Mouse (Mus musculus) heart, postnatal 14 days (tissue): ENCODE data around the gene Scrn1. TPM values are rescaled to one million over a fixed set of nuclear protein-coding genes. Genes with fewer than 3 reads are reported as not detected.

Source experiments
- DNase-seq, 2 experiments: peaks; one replicate each; pipeline ENCODE4 v3.0.0; 2021 to 2022
- intact Hi-C: fragments of 180-260 bp; cut with DNase I; formaldehyde crosslinking; loops from one replicate; pipeline ENCODE4 v1.15.1; 2025
- total RNA-seq, 2 experiments: library from RNA; stranded (reverse); gene quantifications; 2 replicates each; pipeline ENCODE4 v1.2.3; 2021

Scrn1 gene
- total RNA-seq, 2 experiments from 2014 or later: 9.7 to 12.8 TPM

DNA sequence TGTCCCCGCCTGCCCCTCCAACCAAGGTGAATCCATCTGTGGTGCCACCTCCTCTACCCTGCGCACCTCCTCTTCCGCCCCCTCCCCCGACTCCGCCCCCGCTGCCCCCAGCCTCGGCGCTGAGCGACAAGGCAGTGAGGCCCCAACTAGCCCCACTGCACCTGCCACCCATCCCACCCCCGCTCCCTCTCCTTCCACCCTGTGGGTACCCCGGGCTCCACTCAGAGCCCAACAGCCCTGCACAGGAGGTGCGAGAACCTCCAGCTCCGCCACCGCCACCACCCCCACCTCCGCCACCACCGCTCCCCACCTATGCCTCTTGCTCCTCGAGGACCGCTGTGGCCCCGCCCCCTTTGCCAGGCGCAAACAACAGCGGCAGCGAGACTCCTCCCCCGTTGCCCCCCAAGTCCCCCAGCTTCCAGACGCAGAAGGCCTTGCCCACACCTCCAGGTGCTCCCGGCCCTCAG is 80.8 kb downstream of the Scrn1 start:
- intact Hi-C loops: no loop called here
- no peak for DNase-seq

DNA sequence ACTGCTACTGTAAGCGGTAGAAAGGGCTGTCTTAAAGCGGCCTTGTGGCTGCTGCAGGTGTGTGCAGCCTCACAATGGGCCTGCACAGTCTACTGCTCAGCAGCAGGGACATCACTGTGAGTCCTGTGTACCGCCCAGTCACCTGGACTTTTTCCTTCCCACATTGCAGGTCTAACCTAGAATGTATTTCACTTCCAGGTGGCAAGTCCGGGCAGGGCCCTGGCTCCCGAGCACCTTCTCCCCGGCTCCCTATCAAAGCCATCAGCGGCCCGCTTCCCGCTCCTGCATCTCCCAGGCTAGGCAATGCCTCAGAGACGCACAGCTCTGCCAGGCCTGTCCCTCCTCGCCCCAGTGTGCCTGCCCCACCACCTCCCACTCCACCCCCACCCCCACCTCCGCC is 81.3 kb downstream of the Scrn1 start:
- no peak for DNase-seq
- intact Hi-C loops: no loop called here

DNA sequence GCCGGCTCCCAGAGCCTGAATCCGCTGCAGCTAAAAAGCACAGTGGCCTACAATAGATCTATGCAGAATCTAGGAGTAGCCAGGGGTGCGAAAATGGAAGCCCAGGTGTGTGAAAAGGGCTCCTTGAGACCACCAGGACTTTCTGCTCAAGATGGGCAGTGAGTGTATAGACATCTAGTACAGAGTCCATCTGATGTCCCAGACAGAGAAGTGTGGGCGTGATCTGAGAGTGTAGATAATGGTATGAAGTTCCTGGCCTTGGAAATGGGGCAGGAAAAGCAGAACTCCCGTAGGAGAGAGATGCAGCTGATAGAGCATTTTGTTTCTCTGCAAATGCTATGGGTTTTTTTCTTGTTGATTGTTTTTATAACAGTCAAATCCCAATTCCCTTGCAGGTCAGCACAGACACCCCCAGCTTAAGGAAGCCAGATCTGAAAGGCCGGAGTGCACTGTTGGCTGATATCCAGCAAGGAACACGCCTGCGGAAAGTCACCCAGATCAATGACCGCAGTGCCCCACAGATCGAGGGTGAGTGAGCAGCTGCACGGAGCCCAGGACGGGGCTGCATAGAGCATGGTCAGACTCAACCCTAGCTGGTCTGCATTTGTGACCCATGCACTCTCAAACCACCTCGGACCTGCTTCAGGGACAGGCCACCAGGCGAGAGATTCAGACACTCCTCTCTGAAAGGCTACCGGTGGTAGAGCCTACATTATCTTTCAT is 84.7 kb downstream of the Scrn1 start:
- no peak for DNase-seq
- intact Hi-C loops: no loop called here

DNA sequence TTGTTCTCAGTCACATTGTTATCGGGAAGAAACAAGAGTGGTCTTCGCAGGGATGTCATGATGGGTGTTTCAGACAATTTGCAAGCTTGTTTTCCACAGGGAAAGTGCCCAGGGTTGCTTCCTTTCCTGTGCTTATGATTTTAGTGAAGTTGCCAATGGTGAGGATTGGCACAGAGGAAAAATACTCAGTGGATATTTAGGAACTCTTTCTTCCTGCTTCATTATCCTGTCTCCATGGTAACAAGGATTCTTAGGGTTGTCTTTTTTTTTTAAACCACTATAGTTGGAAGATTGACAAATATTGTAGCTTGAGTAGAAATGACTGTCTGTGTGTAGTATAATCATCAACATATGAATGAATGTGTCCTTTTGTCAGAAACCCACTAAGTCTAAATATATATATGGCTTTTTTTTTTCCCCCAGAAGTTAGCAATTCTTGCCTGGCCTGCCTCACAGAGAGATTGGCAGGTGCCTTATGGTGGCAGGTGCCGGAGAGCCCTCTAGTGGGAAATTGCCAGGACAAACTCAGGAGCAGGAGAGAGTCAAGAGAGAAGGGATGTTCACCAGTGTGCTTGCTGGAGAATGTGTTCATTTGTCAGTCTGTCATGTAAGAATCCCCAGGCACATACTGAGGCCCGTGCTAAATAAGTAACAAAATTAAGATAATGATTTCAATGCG is 87.5 kb downstream of the Scrn1 start:
- intact Hi-C loops: loop anchor here (1.0 kb wide), 1 partner anchor 85 kb away; no protein-coding TSS in a partner anchor
- DNase-seq: peak in 1 of 2 experiments; percentile 34

DNA sequence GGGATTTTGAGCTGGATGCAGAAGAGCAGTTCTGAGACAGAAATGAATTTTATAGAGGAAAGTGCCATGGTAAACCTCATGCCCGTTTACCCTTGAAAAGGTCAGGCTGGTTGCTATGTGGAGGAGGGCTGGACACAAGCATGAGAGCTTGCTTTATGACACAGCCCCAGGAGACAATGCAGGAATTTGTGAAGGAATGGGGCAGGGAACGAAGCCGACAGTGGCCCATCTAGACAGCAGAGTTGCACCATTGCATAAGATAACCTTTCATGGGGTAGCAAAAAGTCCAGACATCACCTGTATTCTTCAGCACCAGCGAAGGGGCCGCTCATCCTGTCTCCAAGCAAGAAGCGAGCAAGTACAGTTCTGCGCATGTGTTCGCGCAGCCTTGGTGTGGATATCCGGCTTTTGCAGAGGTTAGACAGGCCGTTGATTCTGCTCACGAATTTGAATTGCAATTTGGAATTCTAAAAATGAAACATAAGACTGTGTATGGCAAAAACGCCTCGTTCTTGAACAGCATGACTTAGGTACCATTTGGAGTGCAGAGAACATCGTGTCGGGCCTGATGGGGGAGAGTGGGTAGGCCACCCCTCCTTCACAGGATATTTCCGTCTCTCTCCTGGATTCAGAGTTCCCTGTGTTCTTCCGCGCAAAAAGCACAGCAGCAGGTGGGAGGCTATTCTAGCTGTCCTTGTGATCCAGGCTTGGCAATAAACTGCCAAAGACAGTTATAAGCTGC is 90.2 kb downstream of the Scrn1 start:
- intact Hi-C loops: no loop called here
- no peak for DNase-seq

DNA sequence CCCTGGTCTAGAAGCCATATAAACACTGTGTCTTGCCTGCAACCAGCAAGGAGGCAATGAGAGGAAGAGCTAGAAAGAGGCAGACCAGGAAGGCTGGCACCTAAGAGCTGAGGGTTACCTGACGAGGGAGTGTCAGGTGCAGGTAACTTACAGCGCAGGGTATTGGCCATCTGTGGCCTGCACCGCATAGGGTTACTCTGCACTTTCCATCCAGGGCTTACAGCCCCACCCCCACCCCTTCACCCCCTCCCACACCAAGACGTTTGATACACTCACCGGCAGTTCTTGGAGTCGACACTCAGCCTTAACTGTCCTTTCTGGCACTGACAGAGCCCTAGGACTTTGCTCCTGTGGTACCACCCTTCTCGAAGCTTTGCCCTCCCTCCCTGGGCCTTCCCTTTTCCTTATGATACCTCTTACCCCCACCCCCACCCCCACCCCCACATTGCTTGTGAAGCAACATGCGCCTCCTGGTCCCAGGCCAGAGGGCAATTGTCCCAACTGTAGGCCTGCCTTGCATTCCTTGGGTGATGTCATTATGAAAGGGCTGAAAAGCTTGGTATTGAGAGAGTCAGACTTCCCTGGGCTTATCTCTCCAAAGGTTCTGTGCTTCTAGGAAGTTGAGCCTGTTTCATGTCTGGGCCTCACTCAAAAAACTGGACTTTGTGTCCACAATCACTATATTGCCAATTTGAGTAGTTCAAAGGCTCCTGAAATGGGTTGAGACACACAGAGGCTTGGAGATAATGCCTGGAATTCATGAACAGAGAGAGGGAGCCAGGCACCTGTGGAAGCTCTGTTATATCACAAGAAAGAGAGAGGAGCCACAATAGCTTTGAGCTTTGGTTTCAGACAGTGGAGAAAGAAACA is 93.2 kb downstream of the Scrn1 start:
- peak; percentile 41 to 68 for DNase-seq
- intact Hi-C loops: no loop called here

DNA sequence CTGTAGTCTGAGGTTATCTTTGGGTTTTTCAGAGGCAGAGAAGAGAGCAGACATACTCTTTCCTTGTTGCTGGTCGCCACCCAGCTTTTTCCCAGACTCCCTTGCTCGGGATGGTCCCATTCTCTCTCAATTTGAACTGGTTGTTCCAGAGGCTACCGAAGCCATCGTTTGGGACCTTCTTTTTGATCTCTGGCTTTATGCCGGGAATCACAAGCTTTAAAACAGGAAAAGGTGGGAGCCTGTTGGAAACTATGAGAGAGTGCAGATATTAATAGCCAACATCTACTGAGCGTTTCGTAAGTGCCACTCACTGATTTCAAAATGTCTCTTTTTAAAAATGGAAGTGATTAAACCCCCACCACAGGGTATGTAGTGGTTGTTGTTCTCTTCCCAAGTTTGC is 94.4 kb downstream of the Scrn1 start:
- intact Hi-C loops: no loop called here

DNA sequence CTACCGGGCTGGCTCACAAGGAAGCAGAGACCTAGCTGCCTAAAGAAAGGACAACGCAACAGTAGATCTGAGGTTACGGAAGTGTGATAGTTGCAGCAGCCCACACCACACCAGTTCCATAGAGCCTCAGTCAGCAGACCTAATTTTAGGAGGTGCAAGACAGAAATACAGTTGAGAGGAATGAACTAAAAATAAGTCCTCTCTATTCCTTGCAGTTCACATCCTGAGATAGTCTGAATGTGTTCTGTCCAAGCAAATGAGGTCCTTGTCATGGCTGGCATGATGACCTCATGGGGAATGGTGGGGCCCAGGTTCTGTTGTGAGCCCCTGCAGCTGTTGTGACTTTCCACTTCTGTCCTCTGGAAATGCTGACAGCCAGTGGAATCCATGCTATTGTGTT is 98.9 kb downstream of the Scrn1 start:
- DNase-seq: no peak
- intact Hi-C loops: no loop called here

More for the DNA sequence above, 94.4 kb downstream of the Scrn1 start:
- no peak for DNase-seq

DNA sequence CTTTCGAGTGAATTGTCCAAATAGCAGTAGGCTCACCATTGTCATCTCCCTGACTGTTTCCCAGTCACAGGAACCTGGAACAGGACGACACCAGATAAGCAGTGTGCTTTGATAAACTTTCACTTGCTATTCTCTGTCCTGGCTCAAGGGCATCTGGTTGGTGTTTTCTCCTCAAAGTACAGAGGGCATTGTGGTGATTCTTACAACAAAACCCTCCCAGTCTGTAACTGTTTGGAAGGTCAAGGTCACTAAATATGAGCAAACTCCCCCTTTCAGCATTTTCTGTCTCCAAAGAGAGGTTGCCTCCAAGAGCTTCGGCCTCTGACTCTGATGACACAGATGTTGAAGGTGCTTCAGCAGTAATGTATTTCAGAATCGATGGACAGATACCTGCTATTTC is 101.4 kb downstream of the Scrn1 start:
- intact Hi-C loops: no loop called here
- DNase-seq: no peak

DNA sequence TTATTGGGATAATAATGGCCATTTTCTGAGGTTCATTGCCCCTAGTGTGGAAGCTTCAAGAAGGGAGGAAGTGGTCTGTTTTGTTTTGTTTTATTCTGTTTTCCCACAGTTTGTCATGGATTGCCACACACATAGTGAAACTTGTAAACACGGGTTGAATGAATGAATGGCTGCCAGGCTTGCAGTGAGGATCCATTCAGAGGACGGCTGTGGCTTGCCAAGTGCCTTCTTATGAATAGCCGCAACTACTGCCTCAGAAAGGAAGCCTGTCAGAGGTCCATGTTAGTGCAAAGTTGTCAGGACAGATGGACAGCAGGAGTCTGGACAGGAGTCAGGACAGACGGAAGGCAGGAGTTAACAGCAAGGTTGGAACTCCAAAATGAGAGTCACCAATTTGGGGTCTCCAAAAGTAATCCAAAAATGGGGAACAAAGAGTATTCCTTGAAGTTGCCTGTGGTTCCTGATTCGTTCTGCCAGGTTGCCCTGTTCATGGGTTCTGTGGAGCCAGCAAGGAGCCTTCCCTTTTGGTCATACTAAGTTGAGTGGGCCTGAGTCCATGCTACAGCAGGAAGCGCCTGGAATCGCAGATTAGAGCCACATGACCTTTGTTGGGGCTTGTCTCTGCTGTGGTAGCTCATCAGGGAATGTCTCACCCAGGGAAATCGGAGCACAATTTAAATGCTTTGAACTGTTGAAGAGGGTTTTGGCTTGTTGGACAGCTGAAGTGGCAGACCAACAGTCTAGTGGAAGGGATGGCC is 102.4 kb downstream of the Scrn1 start:
- intact Hi-C loops: no loop called here
- DNase-seq: peak in 1 of 2 experiments; percentile 26

DNA sequence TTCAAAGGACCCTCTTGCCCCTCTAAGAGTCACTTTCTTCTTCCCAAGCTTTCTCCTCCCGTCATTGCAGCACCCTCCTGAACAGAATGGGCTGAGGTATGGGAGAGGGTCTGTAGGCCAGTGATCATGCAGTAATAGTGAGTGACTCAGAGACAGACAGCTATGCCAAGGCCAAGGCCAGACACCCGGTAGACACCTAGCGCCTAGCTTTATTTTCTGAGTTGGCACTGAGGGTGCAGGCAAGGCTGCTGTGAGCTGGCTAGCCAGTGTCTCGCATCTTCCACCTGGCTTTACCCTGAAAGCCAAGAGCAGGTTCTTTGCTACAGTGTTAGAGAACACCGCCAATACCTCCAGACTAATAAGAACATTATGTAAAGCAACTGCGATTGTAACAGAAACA is 103.5 kb downstream of the Scrn1 start:
- intact Hi-C loops: no loop called here
- no peak for DNase-seq

DNA sequence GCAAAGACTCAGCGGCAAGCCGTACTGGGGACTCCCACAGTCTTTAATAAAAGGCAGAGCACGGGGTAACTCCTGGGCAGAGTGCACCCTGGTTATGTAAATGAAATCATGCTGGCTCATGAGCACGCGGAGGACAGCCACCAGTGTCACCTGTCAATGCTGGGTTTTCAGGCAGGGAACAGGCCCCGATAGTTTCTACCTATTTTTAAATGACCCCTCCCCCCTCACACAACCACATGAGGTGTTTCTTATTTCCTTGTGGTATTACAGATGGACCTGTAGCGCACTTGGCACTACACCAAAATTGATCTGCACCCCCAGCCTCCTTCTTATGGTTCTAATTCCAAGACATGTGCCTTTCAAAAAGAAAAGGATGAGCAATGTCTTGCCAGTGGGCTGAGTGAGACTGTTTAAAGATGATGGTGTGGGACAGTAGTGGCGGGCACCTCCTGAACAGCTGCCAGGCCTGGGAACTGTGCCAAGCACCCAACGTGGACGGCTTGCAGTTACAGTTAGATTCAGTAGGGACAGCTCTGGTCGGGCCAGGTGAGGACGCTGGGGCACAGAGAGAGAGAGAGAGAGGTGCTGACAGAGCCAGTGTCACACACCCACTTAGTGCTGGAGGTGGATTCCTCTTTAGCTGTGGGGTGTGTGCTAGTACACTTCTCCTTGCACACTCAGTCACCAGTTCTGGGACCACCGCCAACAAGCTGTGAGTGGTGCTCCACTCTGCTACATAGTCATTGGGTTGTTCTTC is 105.2 kb downstream of the Scrn1 start:
- DNase-seq: peak; percentile 44 to 69

DNA sequence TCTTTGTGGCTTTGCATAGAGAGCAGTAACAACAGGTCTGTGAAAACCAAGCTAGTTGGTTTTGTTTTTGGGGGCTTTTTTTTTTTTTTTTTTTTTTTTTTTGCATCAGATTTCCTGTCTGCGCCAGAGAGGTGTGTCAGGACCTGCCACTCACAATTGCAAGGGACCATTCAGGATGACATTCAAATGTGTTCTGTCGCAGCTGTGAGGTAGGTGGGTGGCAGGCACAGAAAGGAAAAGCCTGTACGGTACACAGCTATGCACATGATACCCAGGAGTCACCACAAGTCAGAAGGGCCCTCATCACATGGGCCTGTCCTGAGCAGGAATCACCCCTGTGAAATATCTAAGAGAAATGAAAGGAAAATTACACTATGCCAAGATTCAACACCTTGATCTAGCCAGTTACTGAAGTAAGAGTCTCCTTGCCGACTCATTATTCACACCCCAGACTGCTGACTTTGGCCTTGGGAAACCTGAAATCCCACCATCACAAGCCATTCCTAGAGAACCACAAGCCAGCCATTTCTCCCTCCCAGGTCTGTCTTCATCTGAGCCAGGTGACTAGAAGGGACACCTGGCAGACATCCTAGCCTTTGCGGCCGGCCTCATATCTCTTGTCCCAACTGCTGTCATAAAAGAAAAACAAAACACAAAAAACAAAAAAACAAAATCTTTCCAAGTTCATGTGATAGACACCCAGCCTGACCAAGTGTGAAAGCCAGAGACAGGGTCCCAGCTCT is 105.9 kb downstream of the Scrn1 start:
- DNase-seq: no peak
- intact Hi-C loops: no loop called here

More for the DNA sequence above, 105.2 kb downstream of the Scrn1 start:
- intact Hi-C loops: no loop called here

DNA sequence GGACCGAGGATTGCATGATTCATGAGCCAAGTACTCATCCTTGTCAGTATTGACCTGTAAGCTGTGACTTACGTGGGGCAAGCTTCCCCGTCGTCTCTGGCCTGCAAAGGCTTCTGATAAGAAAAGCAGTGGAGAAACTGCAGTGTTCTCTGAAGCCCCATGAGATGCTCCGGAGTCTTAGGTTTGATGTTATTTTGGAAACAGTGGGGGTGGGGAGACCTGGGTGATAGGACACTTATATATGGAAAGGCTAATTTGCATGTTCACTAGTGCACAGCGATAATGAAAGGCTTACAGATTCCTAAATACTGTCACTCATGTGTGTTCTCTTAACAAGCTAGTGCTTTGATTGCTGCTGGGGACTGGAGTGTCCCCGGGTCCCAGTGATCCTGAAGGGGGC is 106.6 kb downstream of the Scrn1 start:
- intact Hi-C loops: no loop called here

More for the DNA sequence above, 106.6 kb downstream of the Scrn1 start:
- no peak for DNase-seq
